Mouse (Mus musculus): ENCODE results near the gene Gm42372. TPM values are rescaled to one million over a fixed set of nuclear protein-coding genes. Genes with fewer than 3 reads are reported as not detected.

Gene Gm42372
- 0.55 and 0.59 TPM in 2 replicates for polyA plus RNA-seq (2014; fragmentation: Nextera tagmentation; extraction: Ambion mirVana)

- Histone ChIP-seq H3K4me1 (ENCODE audit: control insufficient read depth, insufficient read depth, low read length) (peaks cover 12% of the 10 kb centered on the region), H3K9ac (replicated peaks; ENCODE audit: low read depth, low read length) (no peak within 1 kb of the TSS; the same call in 1 of the 2 replicates), H3K4me2 (replicated peaks; ENCODE audit: low read depth, low read length) (no peak within 1 kb of the TSS), H3K27ac (ENCODE audit: low read length) (no peak within 1 kb of the TSS), H3K4me3 (ENCODE audit: low read depth, low read length) (no peak within 1 kb of the TSS), H3K27me3 (ENCODE audit: control insufficient read depth, insufficient read depth, low read length) (no peaks in the 10 kb centered on the region), H3K36me3 (ENCODE audit: control insufficient read depth, insufficient read depth, low read length) (no peaks in the 10 kb centered on the region), H3K9me3 (ENCODE audit: control insufficient read depth, low read depth, low read length) (no peaks in the 10 kb centered on the region)
- no peak for ATAC-seq (ENCODE audit: insufficient number of reproducible peaks, insufficient read depth, low FRiP score, low read depth)
- WGBS, result 27% methylated on average over 26 of the region's 26 CpGs
Measured at GRCm38 (mm10) chr7:16982859-16983568, at the start of gene Gm42372. TSS of gene Gm42372 (plus strand) at chr7:16983086.

GRCm38 (mm10) chr7:16937312-16937711 is 45.6 kb upstream of the Gm42372 start:
- WGBS, result 40% methylated on average over 4 of the region's 4 CpGs

GRCm38 (mm10) chr7:16938117-16938791 is 44.6 kb upstream of the Gm42372 start:
- WGBS, result 71% methylated on average over 17 of the region's 17 CpGs
- H3K27me3 ChIP-seq (ENCODE audit: control insufficient read depth, insufficient read depth, low read length), result no peaks in the 10 kb centered on the region

More at GRCm38 (mm10) chr7:16937312-16937711, 45.6 kb upstream of the Gm42372 start:
- Histone ChIP-seq H3K4me3 (ENCODE audit: low read depth, low read length) (no peak overlapping the region), H3K9me3 (ENCODE audit: control insufficient read depth, low read depth, low read length) (no peaks in the 10 kb centered on the region), H3K4me2 (replicated peaks; ENCODE audit: low read depth, low read length) (no peak overlapping the region), H3K27me3 (ENCODE audit: control insufficient read depth, insufficient read depth, low read length) (no peaks in the 10 kb centered on the region), H3K36me3 (ENCODE audit: control insufficient read depth, insufficient read depth, low read length) (no peaks in the 10 kb centered on the region), H3K4me1 (ENCODE audit: control insufficient read depth, insufficient read depth, low read length) (peaks cover 14% of the 10 kb centered on the region), H3K27ac (ENCODE audit: low read length) (no peak overlapping the region), H3K9ac (replicated peaks; ENCODE audit: low read depth, low read length) (no peak overlapping the region)
- ATAC-seq (ENCODE audit: insufficient number of reproducible peaks, insufficient read depth, low FRiP score, low read depth), result no peak

GRCm38 (mm10) chr7:16940292-16940691 is 42.6 kb upstream of the Gm42372 start:
- no peak overlapping the region for H3K4me3 ChIP-seq (ENCODE audit: low read depth, low read length)
- 20% methylated on average over 7 of the region's 7 CpGs for WGBS
- no peak overlapping the region for H3K4me2 ChIP-seq (replicated peaks; ENCODE audit: low read depth, low read length)
- H3K36me3 ChIP-seq (ENCODE audit: control insufficient read depth, insufficient read depth, low read length), result no peaks in the 10 kb centered on the region
- no peak for ATAC-seq (ENCODE audit: insufficient number of reproducible peaks, insufficient read depth, low FRiP score, low read depth)
- H3K27me3 ChIP-seq (ENCODE audit: control insufficient read depth, insufficient read depth, low read length), result 0 out of 2 replicates have a peak, but pooled peaks cover 4% of the 10 kb centered on the region
- peaks cover 20% of the 10 kb centered on the region for H3K4me1 ChIP-seq (ENCODE audit: control insufficient read depth, insufficient read depth, low read length)
- H3K27ac ChIP-seq (ENCODE audit: low read length), result peak overlapping the region; percentile 46
- H3K9ac ChIP-seq (replicated peaks; ENCODE audit: low read depth, low read length), result no peak overlapping the region
- H3K9me3 ChIP-seq (ENCODE audit: control insufficient read depth, low read depth, low read length), result no peaks in the 10 kb centered on the region

More at GRCm38 (mm10) chr7:16938117-16938791, 44.6 kb upstream of the Gm42372 start:
- Histone ChIP-seq H3K4me2 (replicated peaks; ENCODE audit: low read depth, low read length) (no peak overlapping the region), H3K4me3 (ENCODE audit: low read depth, low read length) (no peak overlapping the region), H3K9ac (replicated peaks; ENCODE audit: low read depth, low read length) (no peak overlapping the region), H3K4me1 (ENCODE audit: control insufficient read depth, insufficient read depth, low read length) (peaks cover 10% of the 10 kb centered on the region), H3K36me3 (ENCODE audit: control insufficient read depth, insufficient read depth, low read length) (no peaks in the 10 kb centered on the region), H3K9me3 (ENCODE audit: control insufficient read depth, low read depth, low read length) (no peaks in the 10 kb centered on the region), H3K27ac (ENCODE audit: low read length) (no peak overlapping the region)
- no peak for ATAC-seq (ENCODE audit: insufficient number of reproducible peaks, insufficient read depth, low FRiP score, low read depth)

GRCm38 (mm10) chr7:16942861-16943260 is 40.0 kb upstream of the Gm42372 start:
- ATAC-seq (ENCODE audit: insufficient number of reproducible peaks, insufficient read depth, low FRiP score, low read depth), result no peak
- no peak overlapping the region for H3K4me3 ChIP-seq (ENCODE audit: low read depth, low read length)
- 54% methylated on average over 4 of the region's 4 CpGs for WGBS
- no peaks in the 10 kb centered on the region for H3K36me3 ChIP-seq (ENCODE audit: control insufficient read depth, insufficient read depth, low read length)
- no peak overlapping the region for H3K9ac ChIP-seq (replicated peaks; ENCODE audit: low read depth, low read length)
- peaks cover 45% of the 10 kb centered on the region for H3K4me1 ChIP-seq (ENCODE audit: control insufficient read depth, insufficient read depth, low read length)
- no peaks in the 10 kb centered on the region for H3K9me3 ChIP-seq (ENCODE audit: control insufficient read depth, low read depth, low read length)
- H3K27me3 ChIP-seq (ENCODE audit: control insufficient read depth, insufficient read depth, low read length), result peaks cover 20% of the 10 kb centered on the region
- H3K4me2 ChIP-seq (replicated peaks; ENCODE audit: low read depth, low read length), result no peak overlapping the region
- no peak overlapping the region for H3K27ac ChIP-seq (ENCODE audit: low read length)

- H3K9ac ChIP-seq (replicated peaks; ENCODE audit: low read depth, low read length), result peak within 1 kb of the TSS; percentile 49
- H3K36me3 ChIP-seq (ENCODE audit: control insufficient read depth, insufficient read depth, low read length), result no peaks in the 10 kb centered on the region
- peak within 1 kb of the TSS; percentile 82 for H3K4me2 ChIP-seq (replicated peaks; ENCODE audit: low read depth, low read length)
- peak within 1 kb of the TSS; percentile 46 for H3K4me3 ChIP-seq (ENCODE audit: low read depth, low read length)
- no peaks in the 10 kb centered on the region for H3K9me3 ChIP-seq (ENCODE audit: control insufficient read depth, low read depth, low read length)
- WGBS, result 13% methylated on average over 36 of the region's 36 CpGs
- H3K27ac ChIP-seq (ENCODE audit: low read length), result peak within 1 kb of the TSS; percentile 36; the same call in 1 of the 2 replicates
- peaks cover 52% of the 10 kb centered on the region for H3K4me1 ChIP-seq (ENCODE audit: control insufficient read depth, insufficient read depth, low read length)
- H3K27me3 ChIP-seq (ENCODE audit: control insufficient read depth, insufficient read depth, low read length), result peaks cover 20% of the 10 kb centered on the region
- peak; percentile 89 for ATAC-seq (ENCODE audit: insufficient number of reproducible peaks, insufficient read depth, low FRiP score, low read depth)
Measured at GRCm38 (mm10) chr7:16944061-16944807, 38.7 kb upstream of the Gm42372 start, which contains the start of gene Pnmal2. TSS of gene Pnmal2 (plus strand) at chr7:16944682.

- Histone ChIP-seq H3K9me3 (ENCODE audit: control insufficient read depth, low read depth, low read length) (no peaks in the 10 kb centered on the region), H3K4me3 (ENCODE audit: low read depth, low read length) (peak overlapping the region; percentile 46), H3K4me1 (ENCODE audit: control insufficient read depth, insufficient read depth, low read length) (peaks cover 50% of the 10 kb centered on the region), H3K9ac (replicated peaks; ENCODE audit: low read depth, low read length) (peak overlapping the region; percentile 49), H3K27me3 (ENCODE audit: control insufficient read depth, insufficient read depth, low read length) (peaks cover 20% of the 10 kb centered on the region), H3K36me3 (ENCODE audit: control insufficient read depth, insufficient read depth, low read length) (no peaks in the 10 kb centered on the region), H3K4me2 (replicated peaks; ENCODE audit: low read depth, low read length) (peak overlapping the region; percentile 82), H3K27ac (ENCODE audit: low read length) (peak overlapping the region; percentile 15; the same call in 1 of the 2 replicates)
- WGBS, result 3% methylated on average over 22 of the region's 22 CpGs
- peak; percentile 11; the same call in 1 of the 2 replicates for ATAC-seq (ENCODE audit: insufficient number of reproducible peaks, insufficient read depth, low FRiP score, low read depth)
Measured at GRCm38 (mm10) chr7:16944808-16945315, 38.0 kb upstream of the Gm42372 start.

GRCm38 (mm10) chr7:16945419-16945818 is 37.5 kb upstream of the Gm42372 start:
- H3K9me3 ChIP-seq (ENCODE audit: control insufficient read depth, low read depth, low read length), result no peaks in the 10 kb centered on the region
- H3K4me2 ChIP-seq (replicated peaks; ENCODE audit: low read depth, low read length), result peak overlapping the region; percentile 82
- peaks cover 45% of the 10 kb centered on the region for H3K4me1 ChIP-seq (ENCODE audit: control insufficient read depth, insufficient read depth, low read length)
- no peak overlapping the region for H3K27ac ChIP-seq (ENCODE audit: low read length)
- no peak for ATAC-seq (ENCODE audit: insufficient number of reproducible peaks, insufficient read depth, low FRiP score, low read depth)
- peak overlapping the region; percentile 46 for H3K4me3 ChIP-seq (ENCODE audit: low read depth, low read length)
- WGBS, result 27% methylated on average over 17 of the region's 17 CpGs
- H3K27me3 ChIP-seq (ENCODE audit: control insufficient read depth, insufficient read depth, low read length), result peaks cover 20% of the 10 kb centered on the region
- peak overlapping the region; percentile 49 for H3K9ac ChIP-seq (replicated peaks; ENCODE audit: low read depth, low read length)
- H3K36me3 ChIP-seq (ENCODE audit: control insufficient read depth, insufficient read depth, low read length), result no peaks in the 10 kb centered on the region

Data from stomach, embryonic 14.5 days (tissue).